Mouse (Mus musculus) forebrain, postnatal 0 days (tissue): ENCODE data around the gene Clasp2. TPM values are rescaled to one million over a fixed set of nuclear protein-coding genes. Genes with fewer than 3 reads are reported as not detected.
A peak's percentile ranks its signal among the peaks of the same experiment; 100 is the strongest.

ENCODE experiments used
- ATAC-seq: fragments of 200-750 bp; cut with Nextera tagmentation; 2 replicates; pipeline ENCODE4 v1.8.0; 2017; ENCODE audit warnings: mild to moderate bottlenecking, moderate library complexity
- DNase-seq: peaks from one replicate; pipeline ENCODE4 v3.0.0-alpha.2; 2015
- H3K27ac ChIP-seq: fragments of 300-500 bp; sonication (generic); 2 replicates; pipeline ENCODE4 v1.5.1; 2014; ENCODE audit warnings: low read depth, mild to moderate bottlenecking, antibody characterized with exemption, low read length, moderate library complexity, mixed read lengths
- H3K27me3 ChIP-seq: fragments of 300-500 bp; sonication (generic); 2 replicates; pipeline ENCODE4 v1.6.1; 2014; ENCODE audit warnings: mild to moderate bottlenecking, low read length, mixed read lengths; ENCODE audit not compliant: insufficient read depth
- H3K36me3 ChIP-seq: fragments of 300-500 bp; sonication (generic); 2 replicates; pipeline ENCODE4 v1.6.1; 2014; ENCODE audit warnings: mild to moderate bottlenecking, moderate library complexity; ENCODE audit not compliant: insufficient read depth
- H3K4me1 ChIP-seq: fragments of 300-500 bp; sonication (generic); 2 replicates; pipeline ENCODE4 v1.6.1; 2014; ENCODE audit warnings: antibody characterized with exemption; ENCODE audit not compliant: insufficient read depth
- H3K4me2 ChIP-seq: fragments of 300-500 bp; sonication (generic); 2 replicates; pipeline ENCODE4 v1.6.1; 2014; ENCODE audit warnings: low read depth, mild to moderate bottlenecking, moderate library complexity
- H3K4me3 ChIP-seq: fragments of 300-500 bp; sonication (generic); 2 replicates; pipeline ENCODE4 v1.5.1; 2014; ENCODE audit warnings: low read depth, low read length, mixed read lengths
- H3K9ac ChIP-seq: fragments of 300-500 bp; sonication (generic); 2 replicates; pipeline ENCODE4 v1.6.1; 2014; ENCODE audit warnings: mild to moderate bottlenecking
- H3K9me3 ChIP-seq: fragments of 300-500 bp; sonication (generic); 2 replicates; pipeline ENCODE4 v1.6.1; 2016; ENCODE audit warnings: low read length
- CTCF ChIP-seq: sonication (generic); IDR thresholded peaks from 2 replicates; pipeline ENCODE4 v1.5.1; 2016; ENCODE audit warnings: antibody characterized with exemption, control low read depth, low read depth
- WGBS: fragments of 180-500 bp; shearing (Covaris S2); extraction: QIAGEN DNeasy Blood & Tissue Kit; methylation state at CpG from one replicate; pipeline ENCODE4 v1.1.7; 2014; 5-methylcytosine and 5-hydroxymethylcytosine counted together
- polyA plus RNA-seq: library from polyadenylated mRNA; unstranded; fragments of >200 nt; fragmentation: Nextera tagmentation; extraction: Ambion mirVana; gene quantifications from 2 replicates; pipeline ENCODE4 v1.2.1, GENCODE M21; 2015
- total RNA-seq: library from RNA; depleted of rRNA; stranded (reverse); fragments of >200 nt; gene quantifications from 2 replicates; pipeline ENCODE4 v1.2.3, GENCODE M21; 2014; rRNA removed

Clasp2 gene
- total RNA-seq (243 and 278 TPM in 2 replicates), polyA plus RNA-seq (58.7 and 95.6 TPM in 2 replicates)

- Histone ChIP-seq H3K4me3 (peak within 1 kb of the TSS; percentile 96), H3K4me2 (peak within 1 kb of the TSS; percentile 89), H3K9ac (peak within 1 kb of the TSS; percentile 62), H3K9me3 (no peaks in the 10 kb centered on the region), H3K4me1 (peaks cover 4% of the 10 kb centered on the region; the same call in 1 of the 2 replicates), H3K27ac (peak within 1 kb of the TSS; percentile 40; the same call in 1 of the 2 replicates), H3K36me3 (no peaks in the 10 kb centered on the region), H3K27me3 (no peaks in the 10 kb centered on the region)
- WGBS = 7% methylated on average over 50 of the region's 63 CpGs
- ATAC-seq (peak; percentile 97), DNase-seq (peak; percentile 91)
- no peak for TF ChIP-seq CTCF
Observed at GRCm38 (mm10) chr9:113741108-113741636, at the start of gene Clasp2. TSS of gene Clasp2 (plus strand) at chr9:113741473.

- H3K9me3 ChIP-seq = no peaks in the 10 kb centered on the region
- no peak for TF ChIP-seq CTCF
- ATAC-seq (no peak), DNase-seq (no peak)
- no peak overlapping the region for H3K4me2 ChIP-seq
- H3K27ac ChIP-seq = no peak overlapping the region
- 84% methylated on average over 5 of the region's 5 CpGs for WGBS
- no peaks in the 10 kb centered on the region for H3K27me3 ChIP-seq
- peaks cover 8% of the 10 kb centered on the region; the same call in 1 of the 2 replicates for H3K36me3 ChIP-seq
- H3K4me3 ChIP-seq = no peak overlapping the region
- H3K9ac ChIP-seq = no peak overlapping the region
- peaks cover 7% of the 10 kb centered on the region for H3K4me1 ChIP-seq
Observed at GRCm38 (mm10) chr9:113701441-113702160, 39.7 kb upstream of the Clasp2 start.

- Histone ChIP-seq H3K36me3 (no peaks in the 10 kb centered on the region), H3K27ac (no peak overlapping the region), H3K9ac (no peak overlapping the region), H3K4me1 (peaks cover 14% of the 10 kb centered on the region), H3K4me2 (peak overlapping the region; percentile 74), H3K9me3 (no peaks in the 10 kb centered on the region), H3K27me3 (no peaks in the 10 kb centered on the region), H3K4me3 (no peak overlapping the region)
- ATAC-seq (no peak), DNase-seq (no peak)
- TF ChIP-seq CTCF = no peak
- WGBS = 84% methylated on average over 2 of the region's 2 CpGs
Observed at GRCm38 (mm10) chr9:113706108-113706507, 35.2 kb upstream of the Clasp2 start.

- no peaks in the 10 kb centered on the region for H3K27me3 ChIP-seq
- H3K4me2 ChIP-seq = peak overlapping the region; percentile 74
- ATAC-seq (no peak), DNase-seq (no peak)
- no peaks in the 10 kb centered on the region for H3K36me3 ChIP-seq
- 59% methylated on average over 9 of the region's 9 CpGs for WGBS
- H3K9ac ChIP-seq = 0 out of 2 replicates have a peak overlapping the region, but pooled peaks have one; percentile 1
- H3K4me1 ChIP-seq = peaks cover 14% of the 10 kb centered on the region
- H3K9me3 ChIP-seq = no peaks in the 10 kb centered on the region
- no peak for TF ChIP-seq CTCF
- no peak overlapping the region for H3K27ac ChIP-seq
- peak overlapping the region; percentile 97 for H3K4me3 ChIP-seq
Observed at GRCm38 (mm10) chr9:113706841-113707240, 34.4 kb upstream of the Clasp2 start.

GRCm38 (mm10) chr9:113707481-113708360 lies 33.6 kb upstream of the Clasp2 start, which contains the start of gene Pdcd6ip:
TSS of gene Pdcd6ip (minus strand) at chr9:113708259.
- Histone ChIP-seq H3K27me3 (no peaks in the 10 kb centered on the region), H3K4me2 (peak within 1 kb of the TSS; percentile 74), H3K9me3 (no peaks in the 10 kb centered on the region), H3K4me1 (peaks cover 14% of the 10 kb centered on the region), H3K4me3 (peak within 1 kb of the TSS; percentile 97), H3K9ac (peak within 1 kb of the TSS; percentile 95), H3K27ac (peak within 1 kb of the TSS; percentile 79), H3K36me3 (no peaks in the 10 kb centered on the region)
- ATAC-seq = peak; percentile 95
- TF ChIP-seq CTCF = no peak
- WGBS = 3% methylated on average over 75 of the region's 77 CpGs
- DNase-seq = peak; percentile 96

GRCm38 (mm10) chr9:113708361-113709280 lies 32.7 kb upstream of the Clasp2 start:
- TF ChIP-seq CTCF = no peak
- no peak; the same call in 1 of the 2 replicates for ATAC-seq
- H3K27ac ChIP-seq = peak overlapping the region; percentile 79; the same call in 1 of the 2 replicates

More at GRCm38 (mm10) chr9:113708361-113709280, 32.7 kb upstream of the Clasp2 start:
- no peaks in the 10 kb centered on the region for H3K36me3 ChIP-seq
- WGBS = 57% methylated on average over 19 of the region's 19 CpGs
- peak overlapping the region; percentile 74 for H3K4me2 ChIP-seq
- H3K4me1 ChIP-seq = peaks cover 14% of the 10 kb centered on the region
- no peak for DNase-seq
- H3K9me3 ChIP-seq = no peaks in the 10 kb centered on the region
- H3K9ac ChIP-seq = peak overlapping the region; percentile 95
- H3K4me3 ChIP-seq = peak overlapping the region; percentile 97
- H3K27me3 ChIP-seq = no peaks in the 10 kb centered on the region
